Mouse (Mus musculus) CH12.LX (cell line): ENCODE data around the gene Dusp3. TPM values are rescaled to one million over a fixed set of nuclear protein-coding genes. Genes with fewer than 3 reads are reported as not detected.

Source experiments
- DNase-seq: peaks from one replicate; pipeline ENCODE4 v3.0.0-alpha.2; 2013; ENCODE audit errors: extremely low read depth
- H3K27ac ChIP-seq: 2 replicates; pipeline ENCODE4 v1.5.1; 2012; ENCODE audit warnings: low read depth, mild to moderate bottlenecking, control low read depth, moderate library complexity; ENCODE audit not compliant: insufficient read depth
- H3K27me3 ChIP-seq: replicated peaks from 2 replicates; pipeline ENCODE3; 2012; ENCODE audit warnings: inconsistent platforms
- H3K36me3 ChIP-seq, 2 experiments: replicated peaks in 1 of 2; 2 replicates each; pipeline versions ENCODE3 to v1.6.1; 2012; ENCODE audit warnings: inconsistent platforms in 1 of 2, low read length in 1 of 2, mild to moderate bottlenecking in 1 of 2, mixed read lengths in 1 of 2, moderate library complexity in 1 of 2; ENCODE audit not compliant: control insufficient read depth in 1 of 2, insufficient read depth in 1 of 2
- H3K4me1 ChIP-seq, 2 experiments: 2 replicates each; pipeline ENCODE4 v1.6.1; 2012; ENCODE audit warnings: inconsistent platforms in 1 of 2, moderate library complexity in 1 of 2; ENCODE audit not compliant: insufficient read depth in 2 of 2, control insufficient read depth in 1 of 2
- H3K4me2 ChIP-seq: 2 replicates; pipeline ENCODE4 v1.6.1; 2012; ENCODE audit warnings: low read depth, mild to moderate bottlenecking, control low read depth; ENCODE audit not compliant: poor library complexity, insufficient read depth, severe bottlenecking
- H3K4me3 ChIP-seq, 3 experiments: fragments of 150-350 bp in 1 of 3; sonication (generic) in 1 of 3; replicated peaks in 1 of 3; 2 replicates each; pipeline versions ENCODE3 to v1.5.1; 2011 to 2012; ENCODE audit warnings: low read depth in 2 of 3, low read length in 2 of 3, mild to moderate bottlenecking in 2 of 3, moderate library complexity in 2 of 3, control low read depth in 1 of 3, improper control_type of control experiment in 1 of 3, inconsistent platforms in 1 of 3, mixed read lengths in 1 of 3; ENCODE audit not compliant: poor library complexity in 1 of 3
- H3K79me2 ChIP-seq: replicated peaks from 2 replicates; pipeline ENCODE4 v1.6.1; 2012; ENCODE audit warnings: mild to moderate bottlenecking, moderate library complexity; ENCODE audit not compliant: control insufficient read depth, poor library complexity, insufficient read depth, severe bottlenecking; ENCODE audit errors: extremely low read depth
- H3K9ac ChIP-seq: 2 replicates; pipeline ENCODE4 v1.6.1; 2012; ENCODE audit warnings: low read depth, mild to moderate bottlenecking, control low read depth, moderate library complexity; ENCODE audit not compliant: insufficient read depth
- H3K9me3 ChIP-seq: replicated peaks from 2 replicates; pipeline ENCODE3; 2012; ENCODE audit warnings: low read length, inconsistent platforms, mixed read lengths
- BHLHE40 ChIP-seq: IDR thresholded peaks from 2 replicates; pipeline ENCODE4 v1.6.1; 2011; ENCODE audit warnings: mild to moderate bottlenecking, low read depth, low read length, improper control_type of control experiment
- CHD1 ChIP-seq: IDR thresholded peaks from 2 replicates; pipeline ENCODE4 v1.6.1; 2012; ENCODE audit warnings: low read depth, low read length, improper control_type of control experiment, inconsistent platforms
- CTCF ChIP-seq, 2 experiments: IDR thresholded peaks in 1 of 2; conservative IDR thresholded peaks in 1 of 2; 2 replicates each; pipeline ENCODE4 v1.5.1; 2011 to 2012; ENCODE audit warnings: low read depth in 2 of 2, low read length in 2 of 2, improper control_type of control experiment in 1 of 2, inconsistent platforms in 1 of 2, mild to moderate bottlenecking in 1 of 2, moderate library complexity in 1 of 2
- E2F4 ChIP-seq: IDR thresholded peaks from 2 replicates; pipeline ENCODE4 v1.6.1; 2011; ENCODE audit warnings: low read depth, low read length, improper control_type of control experiment; ENCODE audit not compliant: insufficient replicate concordance
- ELF1 ChIP-seq: IDR thresholded peaks from 2 replicates; pipeline ENCODE4 v1.6.1; 2014; ENCODE audit warnings: low read depth, mild to moderate bottlenecking, inconsistent platforms, low read length, improper control_type of control experiment
- EP300 ChIP-seq: IDR thresholded peaks from 2 replicates; pipeline ENCODE4 v1.6.1; 2011; ENCODE audit warnings: low read length, improper control_type of control experiment
- ETS1 ChIP-seq: conservative IDR thresholded peaks from 2 replicates; pipeline ENCODE4 v1.6.1; 2012; ENCODE audit warnings: low read depth, mild to moderate bottlenecking, inconsistent platforms, low read length, improper control_type of control experiment, moderate library complexity
- HCFC1 ChIP-seq: IDR thresholded peaks from 2 replicates; pipeline ENCODE4 v1.6.1; 2012; ENCODE audit warnings: low read depth, mild to moderate bottlenecking, inconsistent platforms, low read length, improper control_type of control experiment
- IRF4 ChIP-seq: IDR thresholded peaks from 2 replicates; pipeline ENCODE4 v1.6.1; 2014; ENCODE audit warnings: low read depth, mild to moderate bottlenecking, inconsistent platforms, low read length, improper control_type of control experiment
- JUND ChIP-seq: conservative IDR thresholded peaks from 2 replicates; pipeline ENCODE4 v1.6.1; 2011; ENCODE audit warnings: low read depth, low read length, improper control_type of control experiment
- MAFK ChIP-seq: IDR thresholded peaks from 2 replicates; pipeline ENCODE4 v1.6.1; 2011; ENCODE audit warnings: low read length, improper control_type of control experiment; ENCODE audit not compliant: insufficient replicate concordance
- MAZ ChIP-seq: IDR thresholded peaks from 2 replicates; pipeline ENCODE4 v1.6.1; 2012; ENCODE audit warnings: low read depth, mild to moderate bottlenecking, inconsistent platforms, low read length, improper control_type of control experiment, moderate library complexity
- MEF2A ChIP-seq: IDR thresholded peaks from 2 replicates; pipeline ENCODE4 v1.6.1; 2014; ENCODE audit warnings: low read depth, mild to moderate bottlenecking, inconsistent platforms, low read length, improper control_type of control experiment, borderline replicate concordance
- MYC ChIP-seq: IDR thresholded peaks from 2 replicates; pipeline ENCODE4 v1.6.1; 2011; ENCODE audit warnings: low read depth, mild to moderate bottlenecking, improper control_type of control experiment, low read length
- NELFE ChIP-seq: IDR thresholded peaks from 2 replicates; pipeline ENCODE4 v1.6.1; 2011; ENCODE audit warnings: low read depth, low read length, improper control_type of control experiment
- POLR2A ChIP-seq: IDR thresholded peaks from 2 replicates; pipeline ENCODE4 v1.6.1; 2011; ENCODE audit warnings: low read depth, mild to moderate bottlenecking, improper control_type of control experiment, low read length
- POLR2AphosphoS2 ChIP-seq: IDR thresholded peaks from 2 replicates; pipeline ENCODE4 v1.6.1; 2011; ENCODE audit warnings: low read depth, low read length, improper control_type of control experiment
- TBP ChIP-seq: conservative IDR thresholded peaks from 2 replicates; pipeline ENCODE4 v1.6.1; 2011; ENCODE audit warnings: low read depth, low read length, improper control_type of control experiment
- UBTF ChIP-seq: IDR thresholded peaks from 2 replicates; pipeline ENCODE4 v1.6.1; 2012; ENCODE audit warnings: low read depth, mild to moderate bottlenecking, inconsistent platforms, low read length, improper control_type of control experiment, moderate library complexity
- ZC3H11A ChIP-seq: IDR thresholded peaks from 2 replicates; pipeline ENCODE4 v1.6.1; 2012; ENCODE audit warnings: low read depth, mild to moderate bottlenecking, inconsistent platforms, low read length, improper control_type of control experiment
- ZMIZ1 ChIP-seq: IDR thresholded peaks from 2 replicates; pipeline ENCODE4 v1.6.1; 2012; ENCODE audit warnings: low read depth, mild to moderate bottlenecking, inconsistent platforms, low read length, improper control_type of control experiment
- ZNF384 ChIP-seq: IDR thresholded peaks from 2 replicates; pipeline ENCODE4 v1.6.1; 2012; ENCODE audit warnings: low read depth, low read length, improper control_type of control experiment, inconsistent platforms
- dilution Hi-C: fragments of 300-500 bp; cut with MboI; formaldehyde crosslinking; loops from 2 replicates; pipeline ENCODE4 v1.14.3; 2020; ENCODE audit warnings: low sequenced_read_pairs; ENCODE audit not compliant: extremely low pct_unique_long_range_greater_than_20kb, extremely low pct_ligation_motif_present
- in situ Hi-C: fragments of 300-500 bp; cut with MboI; formaldehyde crosslinking; loops from 3 replicates; pipeline ENCODE4 v1.14.3; 2019; ENCODE audit warnings: low sequenced_read_pairs, low pct_ligation_motif_present, low pct_unique_long_range_greater_than_20kb, mixed read lengths
- polyA plus RNA-seq: library from polyadenylated mRNA; unstranded; fragments of >175 nt; gene quantifications from 2 replicates; pipeline ENCODE4 v1.2.1, GENCODE M21; 2012; ENCODE audit warnings: low read depth; ENCODE audit not compliant: insufficient read length
- total RNA-seq, 2 experiments: library from RNA; depleted of rRNA; stranded (reverse); fragments of 300-350 nt in 1 of 2; fragments of >200 nt in 1 of 2; gene quantifications; 2 replicates each; pipeline ENCODE4 v1.2.3; 2012 to 2014

The Dusp3 gene
- total and polyA plus RNA-seq, 3 experiments = 5.6 to 23.6 (median 20.8) TPM

- dilution Hi-C loops (no loop called here), in situ Hi-C loops (no loop called here)
- TF ChIP-seq ETS1 = no peak
- TF ChIP-seq POLR2AphosphoS2 = no peak
- no peak for TF ChIP-seq HCFC1
- TF ChIP-seq CHD1 = no peak
- TF ChIP-seq MAZ = no peak
- no peak for TF ChIP-seq IRF4
- no peak for TF ChIP-seq MYC
- TF ChIP-seq ZNF384 = no peak
- DNase-seq = no peak
- Histone ChIP-seq H3K4me3 (no peak overlapping the region), H3K9ac (no peak overlapping the region), H3K4me1 (peaks cover 14 to 40% of the 10 kb centered on the region in 2 experiments), H3K4me2 (no peak overlapping the region), H3K9me3 (peaks cover 2% of the 10 kb centered on the region), H3K27ac (no peak overlapping the region), H3K36me3 (peaks cover 19 to 58% of the 10 kb centered on the region in 2 experiments), H3K79me2 (no peaks in the 10 kb centered on the region), H3K27me3 (peaks cover 15% of the 10 kb centered on the region)
These were observed 5.0 kb downstream of the Dusp3 start for GRCm38 (mm10) chr11:101981850-101982249.

GRCm38 (mm10) chr11:101980603-101981157 is 6.1 kb downstream of the Dusp3 start:
- Histone ChIP-seq H3K36me3 (peaks cover 19 to 68% of the 10 kb centered on the region in 2 experiments), H3K27ac (no peak overlapping the region), H3K4me2 (no peak overlapping the region), H3K27me3 (peaks cover 5% of the 10 kb centered on the region), H3K9ac (no peak overlapping the region), H3K9me3 (peaks cover 4% of the 10 kb centered on the region), H3K79me2 (no peaks in the 10 kb centered on the region), H3K4me1 (peaks cover 14 to 37% of the 10 kb centered on the region in 2 experiments), H3K4me3 (no peak overlapping the region)
- in situ Hi-C loops (no loop called here), dilution Hi-C loops (no loop called here)
- no peak for TF ChIP-seq E2F4
- no peak for TF ChIP-seq ZMIZ1
- no peak for TF ChIP-seq NELFE
- TF ChIP-seq ELF1 = no peak
- TF ChIP-seq EP300 = no peak
- no peak for TF ChIP-seq ZC3H11A
- no peak for TF ChIP-seq BHLHE40
- no peak for TF ChIP-seq IRF4
- no peak for TF ChIP-seq CTCF (conservative IDR thresholded peaks at IDR 0.05 in 1 of 2, IDR thresholded peaks at IDR 0.05 in 1 of 2; ENCODE audit: low read depth in 2 of 2, low read length in 2 of 2)
- TF ChIP-seq POLR2A = no peak
- TF ChIP-seq MYC = no peak
- no peak for TF ChIP-seq MAZ
- no peak for TF ChIP-seq UBTF
- TF ChIP-seq HCFC1 = no peak
- TF ChIP-seq MAFK = no peak
- no peak for TF ChIP-seq TBP
- no peak for TF ChIP-seq MEF2A
- no peak for TF ChIP-seq JUND
- DNase-seq = no peak
